Mouse (Mus musculus) lung, postnatal 10 days (tissue): ENCODE data around the gene Tec.

Experiments used
- DNase-seq: peaks from one replicate; pipeline ENCODE4 v3.0.0; 2021

Gene Tec

DNA sequence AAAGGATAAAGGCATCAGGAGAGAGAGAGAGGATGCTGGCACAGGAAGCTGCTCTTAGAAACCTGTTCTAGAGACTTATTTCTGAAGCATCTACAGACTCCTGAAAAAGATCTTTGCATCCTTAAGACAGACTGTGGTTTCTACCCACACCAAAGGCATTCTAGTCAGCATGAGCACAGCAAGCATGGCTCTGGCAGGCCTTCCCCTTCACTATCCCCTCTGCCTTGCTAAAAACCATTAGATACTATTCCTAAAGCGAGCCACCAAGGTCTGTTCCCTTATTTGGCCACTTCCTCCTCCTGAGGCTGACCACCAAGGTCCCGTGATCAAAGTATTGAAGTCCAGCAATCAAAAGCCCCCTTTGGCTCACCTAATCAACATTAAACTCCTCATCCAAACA lies 92.2 kb downstream of the Tec start:
- DNase-seq, result no peak

DNA sequence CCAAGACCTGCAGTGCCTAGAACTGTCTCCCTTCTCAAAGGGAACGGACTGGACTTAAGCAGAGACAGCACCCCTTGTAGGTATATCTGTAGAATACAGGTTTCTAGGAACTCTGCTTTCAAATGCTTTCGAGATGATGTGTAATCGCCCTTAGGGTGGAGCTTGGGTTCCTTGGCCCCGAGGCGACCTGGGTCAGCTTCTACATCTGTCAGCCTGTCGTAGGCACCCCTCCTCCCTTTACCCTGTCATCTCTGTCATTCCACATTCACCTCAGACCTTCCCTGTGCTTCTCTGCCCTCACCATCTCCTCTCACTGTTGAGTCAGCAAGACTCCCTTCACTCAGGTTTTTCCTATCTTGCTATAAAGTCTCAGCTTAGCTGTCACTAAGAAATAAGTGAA lies 98.4 kb downstream of the Tec start:
- DNase-seq, result no peak

- no peak for DNase-seq
Observed at GRCm38 (mm10) chr5:72763546-72763945, 104.7 kb downstream of the Tec start.

- no peak for DNase-seq
Observed at GRCm38 (mm10) chr5:72763025-72763424, 105.3 kb downstream of the Tec start.

DNA sequence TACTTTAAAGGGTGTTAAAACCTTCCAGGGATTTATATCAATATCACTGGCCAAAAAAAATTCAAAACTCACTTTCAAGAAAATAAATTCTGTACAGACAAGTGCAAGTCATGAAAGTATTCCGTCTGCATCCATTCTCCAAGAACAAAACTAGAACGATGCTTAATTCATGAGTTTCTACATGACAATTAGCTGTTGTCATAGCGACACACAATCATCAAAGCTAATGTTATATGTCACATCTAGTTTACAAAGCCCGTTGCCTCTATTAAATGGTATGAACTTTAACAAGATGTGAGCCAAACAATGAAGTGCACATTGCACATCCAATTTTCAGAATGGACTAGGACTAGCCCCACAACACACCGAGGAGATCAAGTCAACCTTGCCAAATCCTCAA lies 106.5 kb downstream of the Tec start:
- no peak for DNase-seq

DNA sequence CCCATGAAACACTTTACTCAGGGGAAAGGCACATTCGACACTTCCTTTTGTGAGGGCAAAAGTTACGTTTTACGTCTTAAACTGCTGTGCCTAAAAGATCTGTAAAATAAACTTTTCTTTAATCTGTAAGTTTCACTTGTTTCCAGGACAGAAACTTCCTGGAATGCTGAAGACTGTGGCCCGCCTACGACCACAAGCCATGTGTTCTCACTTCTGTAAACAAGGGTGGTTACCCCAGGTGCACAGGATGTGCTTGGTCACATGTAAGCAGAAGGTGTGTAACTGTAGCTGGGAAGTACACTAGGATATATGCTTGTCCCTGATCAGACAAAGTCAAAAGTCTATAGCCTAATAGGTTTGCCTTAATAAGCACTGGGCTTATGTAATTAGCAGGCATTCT lies 107.0 kb downstream of the Tec start:
- no peak for DNase-seq

DNA sequence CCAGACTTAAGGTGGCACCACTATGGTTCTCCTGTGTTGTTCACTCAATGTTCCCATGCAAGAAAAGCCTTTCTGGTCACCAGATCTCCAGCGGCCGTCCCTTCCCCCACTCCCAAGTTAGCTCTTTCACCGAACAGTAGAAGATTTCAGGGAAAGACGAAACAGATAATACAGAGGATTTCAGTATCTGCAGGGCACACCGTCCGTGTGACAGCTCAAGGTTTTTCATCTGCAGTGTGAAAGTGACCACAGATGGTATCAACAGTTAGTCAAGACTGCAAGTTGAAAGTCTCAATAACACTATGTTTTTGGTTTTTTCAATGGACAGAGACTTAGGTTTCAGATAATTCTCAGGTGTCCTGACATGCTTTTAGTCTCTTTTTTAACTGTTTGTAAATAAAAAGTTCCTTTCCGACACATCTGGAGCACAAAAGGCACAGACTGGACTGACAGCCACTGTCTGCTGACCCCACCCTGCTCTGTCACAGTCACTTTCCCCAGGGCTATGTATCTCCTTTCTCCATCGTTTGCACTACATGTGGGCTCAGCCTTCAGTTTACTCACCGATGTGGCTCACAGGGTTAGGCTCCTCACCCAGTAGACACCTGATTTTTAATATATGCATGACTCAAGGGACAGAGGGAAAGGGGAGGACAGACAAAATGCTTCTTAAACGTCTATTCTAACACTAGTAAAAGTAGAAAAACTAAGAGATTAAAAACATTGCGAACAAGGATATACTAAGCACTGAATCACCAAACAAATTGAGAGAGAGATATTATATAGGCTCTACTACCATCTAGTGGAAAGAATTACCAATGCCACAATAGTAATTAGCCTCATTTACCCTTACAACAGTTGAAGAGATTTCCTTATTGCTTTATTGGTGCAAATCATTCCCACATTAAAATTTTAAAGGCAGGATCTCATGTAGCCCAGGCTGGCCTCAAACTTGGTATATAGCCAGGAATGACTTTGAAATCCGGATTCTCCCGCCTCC lies 109.1 kb downstream of the Tec start:
- DNase-seq, result no peak

GRCm38 (mm10) chr5:72757155-72757773 lies 111.0 kb downstream of the Tec start:
- peak; percentile 21 for DNase-seq

- no peak for DNase-seq
Observed at GRCm38 (mm10) chr5:72755941-72756340, 112.3 kb downstream of the Tec start.

DNA sequence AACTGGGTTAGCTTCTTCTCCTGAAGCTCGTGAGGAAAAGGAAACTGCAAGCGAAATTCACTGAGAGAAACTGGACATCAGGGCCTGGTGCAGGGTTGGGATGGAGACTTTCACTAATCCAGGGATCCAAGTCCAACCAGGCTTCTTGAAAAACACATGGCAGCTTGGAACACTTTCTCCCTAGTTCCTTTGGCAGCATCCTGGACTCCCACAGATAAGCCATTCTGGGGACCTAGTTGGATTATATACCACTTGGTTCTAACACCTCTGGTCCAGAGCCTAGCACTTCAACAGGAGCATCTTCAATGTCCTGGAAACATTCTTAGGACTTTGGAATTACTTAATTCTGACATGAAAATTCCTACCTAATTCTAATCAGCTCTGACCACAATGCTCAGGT lies 113.2 kb downstream of the Tec start:
- no peak for DNase-seq

- no peak for DNase-seq
Observed at GRCm38 (mm10) chr5:72752585-72752984, 115.7 kb downstream of the Tec start, which contains the start of gene Txk. Txk (minus strand) TSS chr5:72752777.

- no peak for DNase-seq
Observed at GRCm38 (mm10) chr5:72751056-72751758, 117.1 kb downstream of the Tec start.

DNA sequence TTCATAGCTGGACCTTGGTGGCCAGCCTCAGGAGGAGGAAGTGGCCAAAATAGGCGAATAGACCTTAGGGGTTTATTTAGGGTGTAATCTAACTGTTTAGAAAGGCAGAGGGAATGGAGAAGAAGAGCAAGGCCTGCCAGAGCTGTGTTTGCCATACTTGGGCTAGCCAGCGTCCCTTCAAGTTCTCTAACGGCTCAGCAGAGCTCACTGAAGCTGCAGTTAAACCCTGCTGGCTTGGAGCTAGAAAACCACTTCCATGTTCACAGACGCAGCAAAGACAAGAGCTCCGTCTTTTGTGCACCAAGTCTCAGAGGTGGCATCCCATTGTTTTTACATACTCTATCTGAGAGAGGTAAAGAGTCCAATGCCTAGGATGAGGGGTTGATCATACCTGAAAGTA lies 118.1 kb downstream of the Tec start:
- no peak for DNase-seq

GRCm38 (mm10) chr5:72748659-72749265 lies 119.5 kb downstream of the Tec start:
- DNase-seq, result no peak

GRCm38 (mm10) chr5:72747384-72747783 lies 120.9 kb downstream of the Tec start:
- DNase-seq, result no peak

DNA sequence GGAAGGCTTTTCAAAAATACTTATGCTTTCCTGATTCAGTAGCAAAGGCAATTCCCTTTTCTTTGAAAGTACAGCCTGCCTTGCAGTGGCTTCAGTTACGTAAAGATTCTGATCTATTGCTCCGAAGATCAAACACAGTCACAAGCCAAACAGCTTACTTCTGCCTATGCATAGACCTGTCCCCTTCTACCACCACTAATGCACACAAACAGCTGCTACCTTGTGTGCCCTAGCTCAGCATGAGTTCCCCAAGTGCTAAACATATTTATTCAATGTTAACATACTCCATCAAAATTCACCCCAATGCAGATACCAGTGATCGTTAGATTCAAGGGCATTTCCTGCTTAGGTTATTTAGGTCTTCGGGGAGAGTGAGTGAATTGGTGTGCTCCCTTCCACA lies 121.8 kb downstream of the Tec start:
- DNase-seq, result no peak

GRCm38 (mm10) chr5:72743103-72743502 lies 125.2 kb downstream of the Tec start:
- no peak for DNase-seq

- DNase-seq, result no peak
Observed at GRCm38 (mm10) chr5:72736868-72737267, 131.4 kb downstream of the Tec start.

GRCm38 (mm10) chr5:72736437-72736836 lies 131.8 kb downstream of the Tec start:
- no peak for DNase-seq

DNA sequence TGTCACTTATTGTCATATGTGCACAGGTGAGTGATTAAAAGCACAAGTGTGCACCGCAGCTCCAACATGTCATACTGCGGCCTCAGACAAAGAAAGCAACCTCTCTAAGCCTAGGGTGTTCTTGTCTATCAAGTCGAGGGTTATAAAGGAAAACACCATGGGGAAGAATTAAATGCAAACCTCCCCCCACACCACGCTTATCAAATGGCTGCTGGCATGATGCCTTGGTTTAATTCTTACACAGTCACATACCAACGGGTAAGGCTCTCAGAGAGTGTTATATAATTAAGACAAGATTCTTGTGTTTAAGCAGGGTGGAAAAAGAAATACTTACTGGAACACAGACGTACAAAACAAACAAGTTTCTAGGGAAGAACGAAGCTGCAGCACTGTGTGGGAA lies 132.5 kb downstream of the Tec start:
- no peak for DNase-seq

- no peak for DNase-seq
Observed at GRCm38 (mm10) chr5:72732885-72733284, 135.4 kb downstream of the Tec start.

DNA sequence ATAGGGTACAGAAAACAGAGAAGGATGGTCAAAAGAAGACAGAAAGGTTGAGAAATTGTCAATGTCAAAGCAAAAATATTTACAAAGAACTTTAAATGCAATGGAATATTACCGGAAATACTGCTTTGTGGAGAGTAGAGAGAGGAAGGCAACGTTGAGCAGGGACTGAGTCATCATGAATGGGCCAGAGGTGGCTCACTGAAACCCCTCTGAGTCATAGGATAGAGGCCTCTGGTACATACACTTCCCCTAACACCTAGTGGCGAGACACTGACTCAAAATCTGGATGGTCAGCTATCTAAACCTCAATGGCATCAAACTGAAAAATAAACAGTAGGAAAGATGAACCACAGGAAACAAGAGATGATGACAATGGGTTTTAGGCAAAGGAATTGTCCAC lies 142.9 kb downstream of the Tec start:
- DNase-seq, result no peak

- no peak for DNase-seq
Observed at GRCm38 (mm10) chr5:72723429-72723828, 144.9 kb downstream of the Tec start.
